In genomic region chr11:84879007-84879771, GRCm38 (mm10) we compare ENCODE assay signal across 8 mouse cellular contexts. TPM values are rescaled to one million over a fixed set of nuclear protein-coding genes. Genes with fewer than 3 reads are reported as not detected.
DNase-seq lines count a peak whose midpoint lies in the region; ATAC-seq lines count a peak whose summit lies in the region.

No protein-coding gene starts in this region.

- H3K4me3 ChIP-seq in neural tube, embryonic 11.5 days (ENCODE audit: low read depth, low read length): peak overlapping the region; percentile 82
- peak overlapping the region; percentile 84 for H3K4me3 ChIP-seq in embryonic facial prominence, embryonic 13.5 days
- H3K4me3 ChIP-seq in limb, embryonic 13.5 days: peak overlapping the region; percentile 81
- H3K4me3 ChIP-seq in stomach, embryonic 15.5 days (replicated peaks): peak overlapping the region; percentile 88

- H3K9me3 ChIP-seq in neural tube, embryonic 11.5 days (ENCODE audit: control insufficient read depth, low read length): no peaks in the 10 kb centered on the region
- no peaks in the 10 kb centered on the region for H3K9me3 ChIP-seq in embryonic facial prominence, embryonic 13.5 days
- no peaks in the 10 kb centered on the region for H3K9me3 ChIP-seq in limb, embryonic 13.5 days
- H3K9me3 ChIP-seq in stomach, embryonic 15.5 days: no peaks in the 10 kb centered on the region

- WGBS in neural tube, embryonic 11.5 days: 29% methylated on average over 6 of the region's 7 CpGs
- 24% methylated on average over 6 of the region's 7 CpGs for WGBS in embryonic facial prominence, embryonic 13.5 days
- WGBS in limb, embryonic 13.5 days: 24% methylated on average over 7 of the region's 7 CpGs
- WGBS in stomach, embryonic 15.5 days: 21% methylated on average over 7 of the region's 7 CpGs

- no peak for DNase-seq in neural tube, embryonic 11.5 days (ENCODE audit: low spot score)
- DNase-seq in neural tube, embryonic 10.5 days (ENCODE audit: extremely low spot score, low spot score): no peak
- DNase-seq in adrenal gland, postnatal 14 days: no peak
- DNase-seq in frontal cortex, postnatal 10 days (ENCODE audit: low spot score in 2 of 2): no peak
- no peak for DNase-seq in thymus, postnatal 36 days

- no peaks in the 10 kb centered on the region for H3K27me3 ChIP-seq in neural tube, embryonic 11.5 days (ENCODE audit: control insufficient read depth, insufficient read depth, low read length)
- no peaks in the 10 kb centered on the region for H3K27me3 ChIP-seq in embryonic facial prominence, embryonic 13.5 days
- H3K27me3 ChIP-seq in limb, embryonic 13.5 days: no peaks in the 10 kb centered on the region
- no peaks in the 10 kb centered on the region for H3K27me3 ChIP-seq in stomach, embryonic 15.5 days (replicated peaks)

- H3K27ac ChIP-seq in neural tube, embryonic 11.5 days (ENCODE audit: low read depth, low read length): no peak overlapping the region; the same call in 1 of the 2 replicates
- peak overlapping the region; percentile 93 for H3K27ac ChIP-seq in embryonic facial prominence, embryonic 13.5 days
- H3K27ac ChIP-seq in limb, embryonic 13.5 days: peak overlapping the region; percentile 92; the same call in 1 of the 2 replicates
- H3K27ac ChIP-seq in stomach, embryonic 15.5 days: peak overlapping the region; percentile 95

- H3K9ac ChIP-seq in neural tube, embryonic 11.5 days (ENCODE audit: low read length): peak overlapping the region; percentile 87
- peak overlapping the region; percentile 86 for H3K9ac ChIP-seq in embryonic facial prominence, embryonic 13.5 days
- peak overlapping the region; percentile 81 for H3K9ac ChIP-seq in limb, embryonic 13.5 days
- peak overlapping the region; percentile 63 for H3K9ac ChIP-seq in stomach, embryonic 15.5 days

- H3K4me1 ChIP-seq in neural tube, embryonic 11.5 days (ENCODE audit: control insufficient read depth, insufficient read depth, low read length): peaks cover 10% of the 10 kb centered on the region
- H3K4me1 ChIP-seq in embryonic facial prominence, embryonic 13.5 days: peaks cover 14% of the 10 kb centered on the region
- peaks cover 17% of the 10 kb centered on the region for H3K4me1 ChIP-seq in limb, embryonic 13.5 days
- peaks cover 15% of the 10 kb centered on the region for H3K4me1 ChIP-seq in stomach, embryonic 15.5 days

- H3K4me2 ChIP-seq in neural tube, embryonic 11.5 days (ENCODE audit: low read depth): peak overlapping the region; percentile 95
- H3K4me2 ChIP-seq in embryonic facial prominence, embryonic 13.5 days: peak overlapping the region; percentile 94
- H3K4me2 ChIP-seq in limb, embryonic 13.5 days (replicated peaks): peak overlapping the region; percentile 86
- H3K4me2 ChIP-seq in stomach, embryonic 15.5 days: peak overlapping the region; percentile 93

- ATAC-seq in neural tube, embryonic 11.5 days (ENCODE audit: insufficient read depth, low FRiP score, low TSS enrichment): 0 out of 2 replicates have a peak, but pooled peaks have one; percentile 13
- no peak for ATAC-seq in embryonic facial prominence, embryonic 13.5 days (ENCODE audit: insufficient number of reproducible peaks, insufficient read depth, low FRiP score, low TSS enrichment, low read depth)
- no peak for ATAC-seq in limb, embryonic 13.5 days (ENCODE audit: low FRiP score, low read depth)
- ATAC-seq in stomach, embryonic 15.5 days (ENCODE audit: insufficient read depth, low FRiP score, low read depth): no peak

- H3K36me3 ChIP-seq in neural tube, embryonic 11.5 days (ENCODE audit: control insufficient read depth, insufficient read depth, low read length): no peaks in the 10 kb centered on the region
- peaks cover 21% of the 10 kb centered on the region for H3K36me3 ChIP-seq in embryonic facial prominence, embryonic 13.5 days
- H3K36me3 ChIP-seq in limb, embryonic 13.5 days: peaks cover 26% of the 10 kb centered on the region
- H3K36me3 ChIP-seq in stomach, embryonic 15.5 days: peaks cover 5% of the 10 kb centered on the region; the same call in 1 of the 2 replicates

RNA-seq across cellular contexts. Expression of gene Myo19, which starts 0.8 kb away (rescaled TPM):
- polyA plus RNA-seq in neural tube, embryonic 11.5 days (2014; fragmentation: Nextera tagmentation; extraction: Ambion mirVana): 9.2 TPM in 2 replicates
- 8.6 and 10.0 TPM in 2 replicates for polyA plus RNA-seq in embryonic facial prominence, embryonic 13.5 days (2015; fragmentation: Nextera tagmentation; extraction: Ambion mirVana)
- polyA plus RNA-seq in limb, embryonic 13.5 days (2015; fragmentation: Nextera tagmentation; extraction: Ambion mirVana): 9.5 and 9.7 TPM in 2 replicates
- polyA plus RNA-seq in stomach, embryonic 15.5 days (2015; fragmentation: Nextera tagmentation; extraction: Ambion mirVana): 6.8 and 7.8 TPM in 2 replicates
- 13.6 and 18.6 TPM in 2 replicates for total RNA-seq in adrenal gland, postnatal 14 days (2021)

RNA-seq across cellular contexts. Expression of gene Pigw, which starts 0.9 kb away (rescaled TPM):
- polyA plus RNA-seq in neural tube, embryonic 11.5 days (2014; fragmentation: Nextera tagmentation; extraction: Ambion mirVana): 3.6 and 3.8 TPM in 2 replicates
- 1.5 and 2.3 TPM in 2 replicates for polyA plus RNA-seq in embryonic facial prominence, embryonic 13.5 days (2015; fragmentation: Nextera tagmentation; extraction: Ambion mirVana)
- polyA plus RNA-seq in limb, embryonic 13.5 days (2015; fragmentation: Nextera tagmentation; extraction: Ambion mirVana): 2.4 and 2.6 TPM in 2 replicates
- 2.9 and 3.5 TPM in 2 replicates for polyA plus RNA-seq in stomach, embryonic 15.5 days (2015; fragmentation: Nextera tagmentation; extraction: Ambion mirVana)
- 8.9 and 9.2 TPM in 2 replicates for total RNA-seq in adrenal gland, postnatal 14 days (2021)

RNA-seq across cellular contexts. Expression of gene Ggnbp2, which starts 8.6 kb away (rescaled TPM):
- polyA plus RNA-seq in neural tube, embryonic 11.5 days (2014; fragmentation: Nextera tagmentation; extraction: Ambion mirVana): 71.1 and 73.7 TPM in 2 replicates
- polyA plus RNA-seq in embryonic facial prominence, embryonic 13.5 days (2015; fragmentation: Nextera tagmentation; extraction: Ambion mirVana): 71.8 and 77.6 TPM in 2 replicates
- 71.0 and 75.5 TPM in 2 replicates for polyA plus RNA-seq in limb, embryonic 13.5 days (2015; fragmentation: Nextera tagmentation; extraction: Ambion mirVana)
- polyA plus RNA-seq in stomach, embryonic 15.5 days (2015; fragmentation: Nextera tagmentation; extraction: Ambion mirVana): 69.8 and 76.7 TPM in 2 replicates
- total RNA-seq in adrenal gland, postnatal 14 days (2021): 74.2 and 77.0 TPM in 2 replicates

RNA-seq across cellular contexts. Expression of gene Znhit3, which starts 37.0 kb away (rescaled TPM):
- 70.1 and 71.3 TPM in 2 replicates for polyA plus RNA-seq in neural tube, embryonic 11.5 days (2014; fragmentation: Nextera tagmentation; extraction: Ambion mirVana)
- polyA plus RNA-seq in embryonic facial prominence, embryonic 13.5 days (2015; fragmentation: Nextera tagmentation; extraction: Ambion mirVana): 58.7 and 69.0 TPM in 2 replicates
- 61.8 and 68.3 TPM in 2 replicates for polyA plus RNA-seq in limb, embryonic 13.5 days (2015; fragmentation: Nextera tagmentation; extraction: Ambion mirVana)
- polyA plus RNA-seq in stomach, embryonic 15.5 days (2015; fragmentation: Nextera tagmentation; extraction: Ambion mirVana): 52.9 and 56.9 TPM in 2 replicates
- total RNA-seq in adrenal gland, postnatal 14 days (2021): 10.7 and 12.0 TPM in 2 replicates

RNA-seq across cellular contexts. Expression of gene Dhrs11, which starts 50.4 kb away (rescaled TPM):
- polyA plus RNA-seq in neural tube, embryonic 11.5 days (2014; fragmentation: Nextera tagmentation; extraction: Ambion mirVana): 11.6 and 13.8 TPM in 2 replicates
- polyA plus RNA-seq in embryonic facial prominence, embryonic 13.5 days (2015; fragmentation: Nextera tagmentation; extraction: Ambion mirVana): 12.5 and 17.6 TPM in 2 replicates
- 13.1 and 13.2 TPM in 2 replicates for polyA plus RNA-seq in limb, embryonic 13.5 days (2015; fragmentation: Nextera tagmentation; extraction: Ambion mirVana)
- 32.0 and 38.2 TPM in 2 replicates for polyA plus RNA-seq in stomach, embryonic 15.5 days (2015; fragmentation: Nextera tagmentation; extraction: Ambion mirVana)
- total RNA-seq in adrenal gland, postnatal 14 days (2021): 49.4 and 49.8 TPM in 2 replicates
